Mouse (Mus musculus) brown adipose tissue, adult 24 weeks (tissue): ENCODE results near the gene Ubc. TPM values are rescaled to one million over a fixed set of nuclear protein-coding genes. Genes with fewer than 3 reads are reported as not detected.
"Not testable (repeated sequence)": the region's sequence is repeated elsewhere in the genome, so short reads cannot be mapped to it uniquely, and the experiment has no call there.

ENCODE experiments used
- H3K27ac ChIP-seq: fragments of 200-500 bp; replicated peaks from 2 replicates; pipeline ENCODE4 v1.5.1; 2012; ENCODE audit warnings: low read depth, mild to moderate bottlenecking, low read length
- H3K4me1 ChIP-seq: fragments of 200-500 bp; 2 replicates; pipeline ENCODE4 v1.6.1; 2012; ENCODE audit warnings: low read length, mixed read lengths; ENCODE audit not compliant: control insufficient read depth, insufficient read depth, insufficient read length
- H3K4me3 ChIP-seq: fragments of 200-500 bp; 2 replicates; pipeline ENCODE4 v1.5.1; 2012; ENCODE audit warnings: low read depth, mild to moderate bottlenecking, low read length, moderate library complexity; ENCODE audit not compliant: insufficient read depth
- polyA plus RNA-seq: library from polyadenylated mRNA; stranded (reverse); fragments of >200 nt; gene quantifications from 2 replicates; pipeline ENCODE4 v1.2.4, GENCODE M21; 2012; ENCODE audit not compliant: missing spikeins, insufficient read depth, insufficient read length

Gene Ubc
- polyA plus RNA-seq, 1 experiment: 692 TPM

- H3K27ac ChIP-seq: peak overlapping the region; percentile 100
- peak overlapping the region; percentile 48 for H3K4me3 ChIP-seq
- H3K4me1 ChIP-seq: peaks cover 16% of the 10 kb centered on the region
Observed at GRCm38 (mm10) chr5:125392977-125393621, 3.1 kb upstream of the Ubc start.

DNA sequence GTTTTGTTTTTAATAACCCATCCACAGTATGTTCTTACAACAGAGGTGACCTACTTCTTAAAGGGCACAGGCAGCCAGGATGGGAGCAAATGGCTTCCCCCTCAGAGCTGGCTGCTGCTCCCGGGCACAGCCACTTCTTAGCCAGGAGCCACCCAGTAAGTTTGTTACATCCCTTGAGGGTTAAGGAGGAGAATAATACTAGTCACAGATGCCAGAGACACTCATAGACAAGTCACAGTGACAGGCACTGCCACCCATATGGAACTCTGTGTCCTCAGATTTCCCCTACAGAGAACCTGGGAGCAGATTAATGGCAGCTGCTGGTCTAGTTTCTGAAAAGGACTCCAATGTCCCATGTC, 2.6 kb upstream of the Ubc start:
- H3K4me3 ChIP-seq: peak overlapping the region; percentile 45
- peak overlapping the region; percentile 100 for H3K27ac ChIP-seq
- H3K4me1 ChIP-seq: peaks cover 16% of the 10 kb centered on the region

DNA sequence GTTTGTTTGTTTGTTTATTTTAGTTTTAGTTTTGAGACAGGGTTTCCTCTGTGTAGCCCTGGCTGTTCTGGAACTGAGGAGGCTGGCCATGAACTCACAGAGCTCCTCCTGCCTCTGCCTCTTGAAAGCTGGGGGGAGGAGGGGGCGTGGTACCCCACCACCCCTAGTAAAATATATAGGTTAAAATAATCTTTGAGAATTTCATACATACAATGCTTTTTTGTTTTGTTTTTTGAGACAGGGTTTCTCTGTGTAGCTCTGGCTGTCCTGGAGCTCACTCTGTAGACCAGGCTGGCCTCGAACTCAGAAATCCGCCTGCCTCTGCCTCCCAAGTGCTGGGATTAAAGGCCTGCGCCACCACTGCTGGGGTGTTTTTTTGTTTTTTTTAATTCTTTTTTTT, 2.2 kb upstream of the Ubc start:
- Histone ChIP-seq H3K27ac (peak overlapping the region; percentile 100), H3K4me1 (peaks cover 16% of the 10 kb centered on the region), H3K4me3 (peak overlapping the region; percentile 10; the same call in 1 of the 2 replicates)

DNA sequence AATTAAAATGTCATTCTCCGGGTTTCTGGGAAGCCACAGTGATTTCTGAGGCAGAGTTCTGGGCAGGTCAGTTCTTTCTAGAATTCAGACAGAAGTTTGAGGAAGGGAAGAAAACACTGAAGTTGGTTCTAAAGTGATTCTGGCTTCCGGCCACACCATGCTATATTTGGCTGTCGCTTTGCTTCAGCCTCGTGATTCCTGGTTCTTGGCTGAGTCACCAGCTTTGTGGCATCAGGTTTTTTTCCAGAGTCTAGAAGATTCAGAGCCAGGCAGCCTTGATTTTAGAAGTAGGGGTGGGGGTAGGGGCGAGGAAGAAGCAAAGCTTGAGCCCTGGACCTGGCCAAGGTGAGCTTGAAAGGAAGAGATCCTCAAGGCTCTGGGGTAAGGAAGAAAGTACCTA, 1.6 kb upstream of the Ubc start:
- peak overlapping the region; percentile 36 for H3K4me3 ChIP-seq

DNA sequence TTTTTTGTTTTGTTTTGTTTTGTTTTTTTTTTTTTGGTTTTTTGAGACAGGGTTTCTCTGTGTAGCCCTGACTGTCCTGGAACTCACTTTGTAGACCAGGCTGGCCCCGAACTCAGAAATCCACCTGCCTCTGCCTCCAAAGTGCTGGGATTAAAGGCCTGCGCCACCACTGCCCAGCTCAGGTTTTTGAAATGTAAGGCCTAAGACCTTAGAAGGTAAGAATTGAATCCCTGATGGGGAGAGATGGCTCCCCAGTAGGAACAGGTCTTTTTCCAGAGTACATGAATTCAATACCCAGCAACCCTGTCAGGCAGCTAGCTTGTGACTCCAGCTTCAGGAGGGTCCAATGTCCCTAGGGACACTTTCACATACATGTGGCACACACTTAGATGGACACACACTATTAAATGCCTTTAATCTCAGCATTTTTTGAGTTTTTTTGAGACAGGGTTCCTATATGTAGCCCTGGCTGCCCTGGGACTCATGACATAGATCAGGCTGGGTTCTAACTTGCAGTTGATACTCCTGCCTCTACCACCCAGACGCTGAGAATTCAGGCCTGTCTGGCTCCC, 990 bp upstream of the Ubc start:
- H3K4me1 ChIP-seq: peaks cover 16% of the 10 kb centered on the region
- no peak overlapping the region for H3K4me3 ChIP-seq
- peak overlapping the region; percentile 100 for H3K27ac ChIP-seq

More for the DNA sequence above, 1.6 kb upstream of the Ubc start:
- peaks cover 16% of the 10 kb centered on the region for H3K4me1 ChIP-seq
- peak overlapping the region; percentile 100 for H3K27ac ChIP-seq

GRCm38 (mm10) chr5:125389131-125389578, 847 bp downstream of the Ubc start, which contains the start of gene Gm10382:
Gm10382 (plus strand) TSS chr5:125389322.
- Histone ChIP-seq H3K4me3 (peak within 1 kb of the TSS; percentile 85), H3K27ac (peak within 1 kb of the TSS; percentile 100), H3K4me1 (peaks cover 10% of the 10 kb centered on the region)

- peak overlapping the region; percentile 100 for H3K27ac ChIP-seq
- peak overlapping the region; percentile 85 for H3K4me3 ChIP-seq
- H3K4me1 ChIP-seq: peaks cover 7% of the 10 kb centered on the region; the same call in 1 of the 2 replicates
Observed at GRCm38 (mm10) chr5:125388358-125389092, 1.5 kb downstream of the Ubc start.

- not testable (repeated sequence) for H3K27ac ChIP-seq, H3K4me1 ChIP-seq
- H3K4me3 ChIP-seq: peak overlapping the region; percentile 26
Observed at GRCm38 (mm10) chr5:125387295-125387694, 2.7 kb downstream of the Ubc start.

- peak overlapping the region; percentile 49 for H3K4me3 ChIP-seq
- no peak overlapping the region for H3K27ac ChIP-seq
- H3K4me1 ChIP-seq: no peaks in the 10 kb centered on the region
Observed at GRCm38 (mm10) chr5:125385215-125385940, 4.6 kb downstream of the Ubc start.

GRCm38 (mm10) chr5:125384512-125385214, 5.3 kb downstream of the Ubc start:
- no peaks in the 10 kb centered on the region for H3K4me1 ChIP-seq
- H3K4me3 ChIP-seq: peak overlapping the region; percentile 49
- no peak overlapping the region for H3K27ac ChIP-seq

- no peaks in the 10 kb centered on the region for H3K4me1 ChIP-seq
- no peak overlapping the region for H3K4me3 ChIP-seq
- no peak overlapping the region for H3K27ac ChIP-seq
Observed at GRCm38 (mm10) chr5:125383637-125384420, 6.2 kb downstream of the Ubc start.

DNA sequence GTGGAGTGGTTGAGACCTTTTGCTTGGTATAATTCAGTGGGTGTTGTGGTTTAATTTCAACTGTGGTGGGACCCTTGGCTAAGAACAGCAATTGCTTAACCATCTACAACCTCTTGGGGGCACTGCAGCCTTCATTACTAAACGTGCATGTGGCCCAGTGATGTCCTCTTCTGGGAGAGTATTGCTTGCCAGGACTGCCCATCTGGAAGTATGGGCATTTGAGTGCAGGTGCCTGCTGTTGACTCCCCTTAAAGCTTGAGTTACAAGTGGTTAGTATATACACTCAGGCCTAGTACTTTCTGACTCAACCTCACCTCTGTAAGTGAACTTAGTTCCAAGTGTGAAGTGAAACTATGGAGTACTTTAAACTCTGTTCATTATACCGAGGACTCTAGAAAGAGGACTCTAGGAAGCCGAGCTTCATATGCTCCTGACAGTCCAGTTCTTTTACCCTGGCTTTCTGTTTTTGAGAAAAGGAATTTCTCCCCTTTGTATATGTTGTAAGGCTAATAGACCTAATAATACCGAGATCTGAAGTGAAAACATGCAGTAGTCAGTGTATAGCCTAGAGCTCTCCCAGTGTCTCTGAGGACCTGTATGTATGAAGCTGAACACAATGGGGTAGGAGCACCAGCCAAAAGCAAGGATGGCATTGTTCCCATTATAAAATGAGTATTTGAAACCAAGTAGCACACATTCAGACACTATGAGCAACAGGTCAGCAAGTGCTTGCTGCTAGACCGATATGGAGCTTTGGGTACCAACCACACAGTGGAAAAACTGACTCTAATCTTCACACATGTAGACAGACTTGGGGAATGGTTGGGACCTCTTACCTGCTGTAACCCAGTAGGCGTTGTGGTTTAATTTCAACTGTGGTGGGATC, 7.1 kb downstream of the Ubc start:
- H3K4me1 ChIP-seq: no peaks in the 10 kb centered on the region
- H3K4me3 ChIP-seq: no peak overlapping the region
- H3K27ac ChIP-seq: no peak overlapping the region

DNA sequence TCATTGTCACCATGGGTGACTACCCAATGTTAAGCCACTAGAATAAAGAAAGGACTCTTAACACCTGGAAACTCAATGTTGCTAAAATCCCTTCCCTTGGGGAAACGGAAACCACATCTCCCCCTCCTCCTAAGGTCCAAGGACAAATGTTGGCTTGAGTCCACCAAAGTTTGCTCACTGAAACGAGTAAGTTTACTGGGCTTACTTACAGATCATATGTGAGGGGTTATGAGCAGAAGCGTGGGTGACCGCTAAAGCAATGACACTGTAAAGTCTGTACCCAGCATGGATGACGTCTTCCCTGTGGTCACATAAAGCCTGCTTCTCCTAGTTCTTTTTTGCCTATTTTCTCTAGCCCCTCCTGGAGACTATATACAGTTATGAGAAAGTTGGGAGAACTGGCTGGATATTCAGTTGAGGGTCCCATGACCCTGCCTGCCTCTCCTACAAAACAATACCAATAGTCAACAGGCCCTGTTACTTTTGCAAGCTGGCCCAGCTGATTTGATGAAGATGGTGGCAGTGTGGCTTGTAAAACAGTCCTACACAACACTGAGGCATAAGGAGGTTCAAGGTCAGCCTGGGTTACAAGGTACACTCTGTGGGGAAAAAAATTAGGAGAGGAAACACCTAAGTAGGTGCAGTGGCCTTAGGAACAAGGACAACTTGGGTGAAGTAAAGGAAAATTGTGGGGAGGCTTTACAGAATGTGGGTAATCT, 7.9 kb downstream of the Ubc start:
- Histone ChIP-seq H3K4me3 (no peak overlapping the region), H3K27ac (no peak overlapping the region), H3K4me1 (no peaks in the 10 kb centered on the region)
